ENCODE assay signal across 14 mouse cellular contexts in genomic region chr10:42604874-42605273, GRCm38 (mm10). TPM values are rescaled to one million over a fixed set of nuclear protein-coding genes. Genes with fewer than 3 reads are reported as not detected.
A peak's percentile ranks its signal among the peaks of the same experiment; 100 is the strongest.
DNase-seq lines count a peak whose midpoint lies in the region; ATAC-seq and TF ChIP-seq lines count a peak whose summit lies in the region.
"Had no signal": no experiment of that assay in that cellular context is flagged by ENCODE, and none has a peak within 500 bp of the region (broad histone marks: within the 10 kb centered on the region; RNA-seq: fewer than 3 reads in every experiment).

No protein-coding gene starts in this region.

- no peaks in the 10 kb centered on the region for H3K4me1 ChIP-seq in hindbrain, postnatal 0 days (ENCODE audit: insufficient read depth, low read length)
- H3K4me1 ChIP-seq in hindbrain, embryonic 12.5 days = no peaks in the 10 kb centered on the region

- H3K27ac ChIP-seq in hindbrain, postnatal 0 days = no peak overlapping the region
- no peak overlapping the region for H3K27ac ChIP-seq in hindbrain, embryonic 12.5 days

- H3K27me3 ChIP-seq in hindbrain, postnatal 0 days (ENCODE audit: insufficient read depth, low read length) = no peaks in the 10 kb centered on the region; the same call in 1 of the 2 replicates
- peaks cover 57% of the 10 kb centered on the region for H3K27me3 ChIP-seq in hindbrain, embryonic 12.5 days

- WGBS in hindbrain, postnatal 0 days = 59% methylated on average over 2 of the region's 2 CpGs
- WGBS in hindbrain, embryonic 12.5 days = 68% methylated on average over 2 of the region's 2 CpGs

- no peak for ATAC-seq in hindbrain, postnatal 0 days
- no peak for ATAC-seq in hindbrain, embryonic 12.5 days (ENCODE audit: low FRiP score)
- no peak for ATAC-seq in erythroid progenitor cell, adult 5-6 weeks (replicated peaks; ENCODE audit: low FRiP score, poor library complexity, severe bottlenecking)
- ATAC-seq: activated CD4-positive, CD25-positive, alpha-beta regulatory T cell, adult 4 months; forebrain, embryonic 16.5 days had no signal

- no peak overlapping the region for H3K9ac ChIP-seq in hindbrain, postnatal 0 days (replicated peaks; ENCODE audit: low read length)
- no peak overlapping the region for H3K9ac ChIP-seq in hindbrain, embryonic 12.5 days

- no peak for DNase-seq in hindbrain, postnatal 0 days (ENCODE audit: low spot score)
- DNase-seq in thymus, postnatal 14 days = peak; percentile 27
- DNase-seq in thymus, postnatal 0 days (ENCODE audit: low spot score) = no peak
- DNase-seq in c-Kit-positive CD71-positive TER-119-positive erythroid progenitor cells, embryonic 14.5 days (ENCODE audit: low spot score) = peak; percentile 49
- peak; percentile 65 for DNase-seq in thymus, postnatal 4 days
- DNase-seq in cerebellum, adult 11 months = no peak
- DNase-seq: heart, postnatal 36 days had no signal

- H3K4me2 ChIP-seq in hindbrain, postnatal 0 days (ENCODE audit: low read depth, low read length) = no peak overlapping the region
- no peak overlapping the region for H3K4me2 ChIP-seq in hindbrain, embryonic 12.5 days (replicated peaks)

- no peak overlapping the region for H3K4me3 ChIP-seq in hindbrain, postnatal 0 days (ENCODE audit: low read length)
- H3K4me3 ChIP-seq in hindbrain, embryonic 12.5 days = no peak overlapping the region

- H3K36me3 ChIP-seq in hindbrain, postnatal 0 days (ENCODE audit: insufficient read depth, low read length) = no peaks in the 10 kb centered on the region
- no peaks in the 10 kb centered on the region for H3K36me3 ChIP-seq in hindbrain, embryonic 12.5 days

- TF ChIP-seq CTCF in hindbrain, postnatal 0 days (IDR thresholded peaks at IDR 0.05; ENCODE audit: low read depth) = peak; percentile 58

- H3K9me3 ChIP-seq in hindbrain, postnatal 0 days (ENCODE audit: low read length) = peaks cover 4% of the 10 kb centered on the region; the same call in 1 of the 2 replicates
- H3K9me3 ChIP-seq in hindbrain, embryonic 12.5 days (replicated peaks) = peaks cover 8% of the 10 kb centered on the region; the same call in 1 of the 2 replicates

RNA-seq across cellular contexts. Expression of gene Ostm1, which starts 21.3 kb away (rescaled TPM):
- total RNA-seq in hindbrain, postnatal 0 days (2014; rRNA removed) = 37.0 and 43.1 TPM in 2 replicates
- 36.8 and 39.2 TPM in 2 replicates for polyA plus RNA-seq in hindbrain, postnatal 0 days (2015; fragmentation: Nextera tagmentation; extraction: Ambion mirVana)
- 24.9 TPM in 2 replicates for polyA plus RNA-seq in hindbrain, embryonic 12.5 days (2016; fragmentation: Nextera tagmentation; extraction: Ambion mirVana)
- 95.3 and 102 TPM in 2 replicates for polyA plus RNA-seq in thymus, postnatal 0 days (2015; fragmentation: Nextera tagmentation; extraction: Ambion mirVana)
- total RNA-seq in erythroid progenitor cell, adult 5-6 weeks (2015; ENCODE audit: low replicate concordance) = 7.9 and 15.5 TPM in 2 replicates
- 18.5 and 22.8 TPM in 2 replicates for total RNA-seq in erythroid progenitor cell, adult 5-6 weeks (2017; ENCODE audit: low replicate concordance)

RNA-seq across cellular contexts. Expression of gene Nr2e1, which starts 21.4 kb away (rescaled TPM):
- 0.10 TPM in 1 of 2 replicates, not detected in the other for total RNA-seq in hindbrain, postnatal 0 days (2014; rRNA removed)
- polyA plus RNA-seq in hindbrain, postnatal 0 days (2015; fragmentation: Nextera tagmentation; extraction: Ambion mirVana) = not detected in 2 replicates
- polyA plus RNA-seq in hindbrain, embryonic 12.5 days (2016; fragmentation: Nextera tagmentation; extraction: Ambion mirVana) = 1.1 and 2.1 TPM in 2 replicates
- 0.10 TPM in 1 of 2 replicates, not detected in the other for polyA plus RNA-seq in thymus, postnatal 0 days (2015; fragmentation: Nextera tagmentation; extraction: Ambion mirVana)
- total RNA-seq in erythroid progenitor cell, adult 5-6 weeks (2015; ENCODE audit: low replicate concordance) = not detected in 2 replicates
- not detected in 2 replicates for total RNA-seq in erythroid progenitor cell, adult 5-6 weeks (2017; ENCODE audit: low replicate concordance)
- total RNA-seq: heart, postnatal 36 days had no signal
- polyA plus RNA-seq: activated CD4-positive, CD25-positive, alpha-beta regulatory T cell, adult 4 months; liver, embryonic 16.5 days; neural tube, embryonic 11.5 days; stomach, embryonic 16.5 days had no signal

Comparison
In these comparisons a context has a peak if more than half of its experiments do, and no peak if none do; other contexts are left out.
1. DNase-seq: peak in thymus, postnatal 14 days (single experiment), c-Kit-positive CD71-positive TER-119-positive erythroid progenitor cells, embryonic 14.5 days (single experiment) and thymus, postnatal 4 days (single experiment); none in hindbrain, postnatal 0 days (single experiment), thymus, postnatal 0 days (single experiment) and cerebellum, adult 11 months (single experiment).